Mouse (Mus musculus): Measurements from ENCODE around the gene Ttc19. TPM values are rescaled to one million over a fixed set of nuclear protein-coding genes. Genes with fewer than 3 reads are reported as not detected.

Ttc19 gene
- 30.8 and 39.3 TPM in 2 replicates for polyA plus RNA-seq (2015; fragmentation: Nextera tagmentation; extraction: Ambion mirVana)

DNA sequence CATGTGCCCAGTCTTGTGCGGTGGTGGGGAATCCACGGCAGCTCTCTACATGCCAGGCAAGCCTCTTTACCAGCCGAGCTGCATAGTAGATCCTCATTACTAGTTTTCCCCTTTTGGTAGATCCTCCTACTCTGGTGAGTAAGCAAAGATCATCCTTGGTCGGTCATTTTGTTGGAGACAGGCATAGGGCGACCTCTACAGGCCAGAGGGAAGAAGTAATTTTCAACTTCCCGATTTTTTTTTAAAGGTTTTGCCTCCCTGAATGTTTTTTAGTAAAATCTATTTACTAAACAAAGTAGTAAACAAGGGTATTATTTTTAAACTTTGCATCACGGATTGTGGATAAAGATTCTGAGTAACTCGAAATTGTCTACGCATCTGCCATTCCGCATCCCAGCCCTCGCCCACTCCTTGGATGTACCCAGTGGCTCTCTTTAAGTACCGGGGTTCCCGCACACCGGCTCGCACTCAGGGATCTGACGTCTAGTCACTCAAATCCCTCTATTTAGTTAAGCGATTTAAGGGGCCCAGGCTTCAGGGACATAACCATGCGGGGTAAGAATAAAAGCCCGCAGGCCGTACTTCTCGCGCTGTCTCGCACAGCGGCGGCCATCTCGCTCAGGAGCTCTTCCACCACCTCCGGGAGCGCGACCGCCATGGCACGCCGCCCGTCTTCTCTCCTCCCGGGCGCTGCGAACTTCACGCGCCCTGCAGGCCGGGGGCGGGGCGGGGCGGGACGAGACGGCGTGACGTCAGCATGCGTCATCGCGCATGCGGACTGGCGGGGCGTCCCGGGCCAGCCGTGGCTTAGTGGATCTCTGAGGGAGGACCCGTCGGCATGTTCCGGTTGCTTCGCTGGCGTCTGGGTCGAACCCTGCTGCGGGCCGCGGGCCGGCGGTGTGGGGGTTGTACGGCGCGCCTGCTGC lies at the start of gene Ttc19, which contains the start of gene Zswim7:
TSS of gene Ttc19 (plus strand) at position 799 of the 926 bp plus-strand sequence.
TSS of gene Zswim7 (minus strand) at position 701 of the 926 bp plus-strand sequence.
- Histone ChIP-seq H3K27ac (ENCODE audit: low read length) (peak within 1 kb of the TSS; percentile 88), H3K4me1 (replicated peaks; ENCODE audit: control insufficient read depth, insufficient read depth, low read length) (peaks cover 8% of the 10 kb centered on the region), H3K9ac (replicated peaks; ENCODE audit: low read depth, low read length) (peak within 1 kb of the TSS; percentile 90), H3K9me3 (ENCODE audit: control insufficient read depth, low read length) (no peaks in the 10 kb centered on the region), H3K4me3 (replicated peaks; ENCODE audit: low read length) (peak within 1 kb of the TSS; percentile 94), H3K4me2 (ENCODE audit: low read length) (peak within 1 kb of the TSS; percentile 82), H3K27me3 (replicated peaks; ENCODE audit: control insufficient read depth, insufficient read depth, low read length) (no peaks in the 10 kb centered on the region), H3K36me3 (ENCODE audit: control insufficient read depth, insufficient read depth) (peaks cover 10% of the 10 kb centered on the region)
- WGBS: under 1% methylated on average over 63 of the region's 68 CpGs
- peak; percentile 97 for ATAC-seq

GRCm38 (mm10) chr11:62240631-62241261 lies 40.5 kb upstream of the Ttc19 start:
- WGBS: 82% methylated on average over 12 of the region's 12 CpGs
- no peak overlapping the region for H3K9ac ChIP-seq (replicated peaks; ENCODE audit: low read depth, low read length)
- H3K27ac ChIP-seq (ENCODE audit: low read length): no peak overlapping the region
- no peaks in the 10 kb centered on the region for H3K36me3 ChIP-seq (ENCODE audit: control insufficient read depth, insufficient read depth)
- H3K4me3 ChIP-seq (replicated peaks; ENCODE audit: low read length): no peak overlapping the region
- H3K4me2 ChIP-seq (ENCODE audit: low read length): no peak overlapping the region
- no peaks in the 10 kb centered on the region for H3K27me3 ChIP-seq (replicated peaks; ENCODE audit: control insufficient read depth, insufficient read depth, low read length)
- H3K9me3 ChIP-seq (ENCODE audit: control insufficient read depth, low read length): no peaks in the 10 kb centered on the region
- no peaks in the 10 kb centered on the region for H3K4me1 ChIP-seq (replicated peaks; ENCODE audit: control insufficient read depth, insufficient read depth, low read length)
- ATAC-seq: no peak

GRCm38 (mm10) chr11:62243871-62244270 lies 37.4 kb upstream of the Ttc19 start:
- Histone ChIP-seq H3K36me3 (ENCODE audit: control insufficient read depth, insufficient read depth) (no peaks in the 10 kb centered on the region), H3K9ac (replicated peaks; ENCODE audit: low read depth, low read length) (no peak overlapping the region), H3K4me3 (replicated peaks; ENCODE audit: low read length) (no peak overlapping the region), H3K4me2 (ENCODE audit: low read length) (no peak overlapping the region), H3K9me3 (ENCODE audit: control insufficient read depth, low read length) (no peaks in the 10 kb centered on the region), H3K4me1 (replicated peaks; ENCODE audit: control insufficient read depth, insufficient read depth, low read length) (peaks cover 6% of the 10 kb centered on the region), H3K27ac (ENCODE audit: low read length) (no peak overlapping the region), H3K27me3 (replicated peaks; ENCODE audit: control insufficient read depth, insufficient read depth, low read length) (peaks cover 5% of the 10 kb centered on the region; the same call in 1 of the 2 replicates)
- no peak for ATAC-seq
- 84% methylated on average over 8 of the region's 8 CpGs for WGBS

DNA sequence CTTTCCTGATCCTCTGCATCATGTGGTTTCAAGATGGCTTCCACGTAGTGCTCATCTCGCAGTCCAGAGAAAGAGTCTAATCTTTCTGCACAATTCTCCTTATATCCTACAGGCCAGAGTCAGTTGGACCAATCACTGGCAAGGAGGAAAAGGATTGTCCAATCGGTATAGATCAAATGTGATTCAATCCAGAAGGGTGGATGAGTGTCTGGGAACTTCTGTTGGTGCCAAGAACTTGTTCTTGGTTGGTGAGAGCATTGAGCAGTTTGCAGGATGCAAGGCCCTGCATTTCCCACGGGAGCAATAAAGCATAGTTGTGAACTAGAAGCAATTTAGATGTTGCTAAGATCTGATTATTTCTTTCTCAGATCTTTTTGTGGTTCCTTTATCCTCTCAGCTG lies 36.8 kb upstream of the Ttc19 start:
- Histone ChIP-seq H3K4me1 (replicated peaks; ENCODE audit: control insufficient read depth, insufficient read depth, low read length) (peaks cover 12% of the 10 kb centered on the region), H3K27ac (ENCODE audit: low read length) (no peak overlapping the region), H3K27me3 (replicated peaks; ENCODE audit: control insufficient read depth, insufficient read depth, low read length) (peaks cover 6% of the 10 kb centered on the region; the same call in 1 of the 2 replicates), H3K9ac (replicated peaks; ENCODE audit: low read depth, low read length) (no peak overlapping the region), H3K4me3 (replicated peaks; ENCODE audit: low read length) (no peak overlapping the region), H3K9me3 (ENCODE audit: control insufficient read depth, low read length) (no peaks in the 10 kb centered on the region), H3K36me3 (ENCODE audit: control insufficient read depth, insufficient read depth) (no peaks in the 10 kb centered on the region), H3K4me2 (ENCODE audit: low read length) (no peak overlapping the region)
- no peak for ATAC-seq
- WGBS: 88% methylated on average over 4 of the region's 4 CpGs

GRCm38 (mm10) chr11:62247759-62248400 lies 33.4 kb upstream of the Ttc19 start:
- Histone ChIP-seq H3K4me3 (replicated peaks; ENCODE audit: low read length) (peak overlapping the region; percentile 68), H3K9me3 (ENCODE audit: control insufficient read depth, low read length) (no peaks in the 10 kb centered on the region), H3K4me1 (replicated peaks; ENCODE audit: control insufficient read depth, insufficient read depth, low read length) (peaks cover 14% of the 10 kb centered on the region), H3K27ac (ENCODE audit: low read length) (no peak overlapping the region), H3K36me3 (ENCODE audit: control insufficient read depth, insufficient read depth) (no peaks in the 10 kb centered on the region), H3K9ac (replicated peaks; ENCODE audit: low read depth, low read length) (peak overlapping the region; percentile 53), H3K4me2 (ENCODE audit: low read length) (peak overlapping the region; percentile 98), H3K27me3 (replicated peaks; ENCODE audit: control insufficient read depth, insufficient read depth, low read length) (peaks cover 15% of the 10 kb centered on the region)
- no peak for ATAC-seq
- whole genome bisulfite sequencing: 43% methylated on average over 18 of the region's 18 CpGs

DNA sequence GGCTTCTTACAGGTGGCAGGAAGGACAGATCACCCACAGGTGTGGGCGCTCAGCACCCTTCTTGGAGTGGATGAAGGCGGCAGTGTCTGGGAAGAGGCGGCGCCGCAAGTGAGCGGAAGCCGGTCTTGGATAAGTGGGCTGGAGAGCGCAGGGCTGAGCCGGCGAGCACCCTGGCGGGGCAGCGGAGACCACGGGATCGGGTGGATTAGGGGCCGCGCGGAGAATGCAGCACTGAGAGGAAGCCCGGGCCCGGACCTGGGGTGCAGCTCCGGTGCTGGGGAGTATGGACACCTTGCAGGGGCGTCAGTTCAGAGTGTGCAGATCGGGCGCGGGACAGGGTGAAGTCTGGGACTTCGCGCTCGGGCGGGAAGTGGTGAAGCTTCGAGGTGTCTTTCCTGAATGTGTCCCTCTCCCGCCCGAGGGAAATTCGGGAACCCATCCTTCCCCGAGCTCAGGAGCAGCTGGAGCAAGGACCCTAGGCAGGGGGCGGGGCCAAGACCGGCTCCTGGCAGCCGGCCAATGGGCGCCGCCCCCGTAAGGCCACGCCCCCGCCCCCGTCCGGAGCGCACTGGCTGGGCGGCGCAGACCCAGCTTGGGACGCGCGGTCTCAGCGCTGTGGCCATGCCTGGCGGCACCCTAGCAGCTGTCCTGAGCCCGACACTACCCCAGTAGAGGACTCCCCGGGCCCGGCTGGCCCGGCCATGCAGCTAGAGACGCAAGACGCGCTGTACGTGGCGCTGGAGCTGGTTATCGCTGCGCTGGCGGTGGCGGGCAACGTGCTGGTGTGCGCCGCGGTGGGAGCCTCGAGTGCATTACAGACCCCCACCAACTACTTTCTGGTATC lies 32.6 kb upstream of the Ttc19 start, which contains the start of gene Adora2b:
TSS of gene Adora2b (plus strand) at position 584 of the 844 bp plus-strand sequence.
- H3K27me3 ChIP-seq (replicated peaks; ENCODE audit: control insufficient read depth, insufficient read depth, low read length): peaks cover 15% of the 10 kb centered on the region
- peak within 1 kb of the TSS; percentile 68 for H3K4me3 ChIP-seq (replicated peaks; ENCODE audit: low read length)
- H3K9ac ChIP-seq (replicated peaks; ENCODE audit: low read depth, low read length): peak within 1 kb of the TSS; percentile 53
- peaks cover 14% of the 10 kb centered on the region for H3K4me1 ChIP-seq (replicated peaks; ENCODE audit: control insufficient read depth, insufficient read depth, low read length)
- H3K4me2 ChIP-seq (ENCODE audit: low read length): peak within 1 kb of the TSS; percentile 98
- H3K9me3 ChIP-seq (ENCODE audit: control insufficient read depth, low read length): no peaks in the 10 kb centered on the region
- H3K27ac ChIP-seq (ENCODE audit: low read length): no peak within 1 kb of the TSS
- peak; percentile 88 for ATAC-seq
- WGBS: under 1% methylated on average over 69 of the region's 69 CpGs
- no peaks in the 10 kb centered on the region for H3K36me3 ChIP-seq (ENCODE audit: control insufficient read depth, insufficient read depth)

- Histone ChIP-seq H3K27ac (ENCODE audit: low read length) (no peak overlapping the region), H3K9ac (replicated peaks; ENCODE audit: low read depth, low read length) (peak overlapping the region; percentile 53), H3K4me3 (replicated peaks; ENCODE audit: low read length) (peak overlapping the region; percentile 68), H3K4me2 (ENCODE audit: low read length) (peak overlapping the region; percentile 98), H3K4me1 (replicated peaks; ENCODE audit: control insufficient read depth, insufficient read depth, low read length) (peaks cover 14% of the 10 kb centered on the region), H3K27me3 (replicated peaks; ENCODE audit: control insufficient read depth, insufficient read depth, low read length) (peaks cover 15% of the 10 kb centered on the region), H3K9me3 (ENCODE audit: control insufficient read depth, low read length) (no peaks in the 10 kb centered on the region), H3K36me3 (ENCODE audit: control insufficient read depth, insufficient read depth) (no peaks in the 10 kb centered on the region)
- peak; percentile 24; the same call in 1 of the 2 replicates for ATAC-seq
- 3% methylated on average over 35 of the region's 35 CpGs for WGBS
These were observed 31.8 kb upstream of the Ttc19 start for GRCm38 (mm10) chr11:62249266-62250037.

GRCm38 (mm10) chr11:62251047-62251446 lies 30.2 kb upstream of the Ttc19 start:
- Histone ChIP-seq H3K4me1 (replicated peaks; ENCODE audit: control insufficient read depth, insufficient read depth, low read length) (peaks cover 14% of the 10 kb centered on the region), H3K9me3 (ENCODE audit: control insufficient read depth, low read length) (no peaks in the 10 kb centered on the region), H3K27ac (ENCODE audit: low read length) (no peak overlapping the region), H3K9ac (replicated peaks; ENCODE audit: low read depth, low read length) (no peak overlapping the region), H3K36me3 (ENCODE audit: control insufficient read depth, insufficient read depth) (no peaks in the 10 kb centered on the region), H3K4me2 (ENCODE audit: low read length) (no peak overlapping the region), H3K27me3 (replicated peaks; ENCODE audit: control insufficient read depth, insufficient read depth, low read length) (peaks cover 15% of the 10 kb centered on the region), H3K4me3 (replicated peaks; ENCODE audit: low read length) (no peak overlapping the region)
- ATAC-seq: no peak
- WGBS: 85% methylated on average over 11 of the region's 11 CpGs

All from forebrain, embryonic 16.5 days (tissue).